Mouse (Mus musculus) cerebral cortex, adult 2 months (tissue): Measurements from ENCODE around the gene Gzmd.

ENCODE experiments used
- WGBS: fragments of 180-500 bp; shearing (Covaris S2); methylation state at CpG from one replicate; pipeline ENCODE4 v1.1.7; 2018; 5-methylcytosine and 5-hydroxymethylcytosine counted together

The Gzmd gene

DNA sequence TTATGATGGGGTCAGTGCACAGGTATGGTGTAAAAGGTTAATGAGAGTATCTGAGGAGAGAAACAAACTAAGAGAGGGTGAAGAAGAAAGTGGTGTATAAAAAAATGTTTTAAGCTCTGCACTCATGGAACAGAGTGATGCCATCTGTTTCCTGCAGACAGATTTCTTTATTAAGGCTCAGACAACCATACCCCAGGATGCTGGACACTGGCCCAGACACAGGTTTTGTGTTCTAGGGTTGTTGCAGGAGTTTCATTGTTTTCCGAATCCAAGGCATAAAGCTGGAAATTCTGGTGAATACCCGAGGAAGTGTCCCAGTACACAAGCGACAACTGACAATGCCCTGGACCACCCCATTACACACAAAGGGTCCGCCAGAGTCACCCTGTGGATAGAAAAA lies 50.4 kb downstream of the Gzmd start:
- WGBS: 59% methylated on average over 4 of the region's 4 CpGs
